Mouse (Mus musculus): Measurements from ENCODE around the gene Amph. TPM values are rescaled to one million over a fixed set of nuclear protein-coding genes. Genes with fewer than 3 reads are reported as not detected.

Amph gene
- total and polyA plus RNA-seq, 3 experiments: not detected

DNA sequence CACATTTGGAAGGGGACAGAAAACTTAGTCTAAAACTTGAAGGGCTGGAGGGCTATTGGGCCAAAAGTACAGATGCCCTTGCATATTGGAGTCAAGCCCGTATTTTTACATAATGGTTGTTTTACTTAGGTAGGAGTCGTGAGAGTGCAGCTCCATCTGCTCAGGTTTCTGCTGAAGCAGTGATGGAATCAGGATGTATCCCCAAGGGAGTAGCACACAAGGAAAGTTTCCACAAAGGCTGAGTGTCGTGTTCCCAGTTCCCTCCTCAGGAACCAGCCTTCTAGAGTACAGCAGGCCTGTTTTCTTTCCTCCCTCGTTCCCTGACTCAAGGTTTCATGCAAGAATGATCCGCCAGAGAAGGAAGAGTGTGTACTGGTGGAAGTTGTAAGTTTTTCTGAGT is 56.4 kb downstream of the Amph start:
- no peak overlapping the region for H3K4me2 ChIP-seq (ENCODE audit: insufficient read depth, low read depth, poor library complexity, severe bottlenecking)
- no peaks in the 10 kb centered on the region for H3K9me3 ChIP-seq (replicated peaks; ENCODE audit: low read length)
- H3K4me1 ChIP-seq (ENCODE audit: control insufficient read depth in 1 of 2, insufficient read depth in 2 of 2): no peaks in the 10 kb centered on the region
- H3K36me3 ChIP-seq (replicated peaks in 1 of 2; ENCODE audit: control insufficient read depth in 1 of 2, insufficient read depth in 1 of 2, low read length in 1 of 2): no peaks in the 10 kb centered on the region
- H3K27me3 ChIP-seq (replicated peaks): no peaks in the 10 kb centered on the region
- in situ Hi-C loops (cut with MboI; ENCODE audit: low pct_ligation_motif_present, low pct_unique_long_range_greater_than_20kb, low sequenced_read_pairs) (no loop called here), dilution Hi-C loops (cut with MboI; ENCODE audit: extremely low pct_ligation_motif_present, extremely low pct_unique_long_range_greater_than_20kb, low sequenced_read_pairs) (no loop called here)
- no peak overlapping the region for H3K9ac ChIP-seq (ENCODE audit: insufficient read depth, low read depth)
- H3K79me2 ChIP-seq (replicated peaks; ENCODE audit: control insufficient read depth, extremely low read depth, insufficient read depth, poor library complexity, severe bottlenecking): no peaks in the 10 kb centered on the region
- H3K27ac ChIP-seq (ENCODE audit: insufficient read depth, low read depth): no peak overlapping the region
- TF ChIP-seq NRF1 (IDR thresholded peaks at IDR 0.05; ENCODE audit: low read depth, low read length): no peak
- TF ChIP-seq RAD21 (IDR thresholded peaks at IDR 0.05; ENCODE audit: low read depth, low read length): no peak
- TF ChIP-seq MXI1 (IDR thresholded peaks at IDR 0.05; ENCODE audit: low read depth, low read length): no peak
- no peak for TF ChIP-seq IRF4 (IDR thresholded peaks at IDR 0.05; ENCODE audit: low read depth, low read length)
- no peak for TF ChIP-seq PAX5 (IDR thresholded peaks at IDR 0.05; ENCODE audit: low read length)
- no peak for TF ChIP-seq SMC3 (IDR thresholded peaks at IDR 0.05; ENCODE audit: low read depth, low read length)
- TF ChIP-seq EP300 (IDR thresholded peaks at IDR 0.05; ENCODE audit: low read length): no peak
- TF ChIP-seq TBP (conservative IDR thresholded peaks at IDR 0.05; ENCODE audit: low read depth, low read length): no peak
- no peak for TF ChIP-seq ZKSCAN1 (IDR thresholded peaks at IDR 0.05; ENCODE audit: borderline replicate concordance, low read depth, low read length)
- no peak for TF ChIP-seq ZNF384 (IDR thresholded peaks at IDR 0.05; ENCODE audit: low read depth, low read length)
- TF ChIP-seq MAZ (IDR thresholded peaks at IDR 0.05; ENCODE audit: low read depth, low read length): no peak
- TF ChIP-seq JUN (IDR thresholded peaks at IDR 0.05; ENCODE audit: insufficient read depth, low read depth, low read length): no peak
- TF ChIP-seq BHLHE40 (IDR thresholded peaks at IDR 0.05; ENCODE audit: low read depth, low read length): no peak
- no peak for TF ChIP-seq POLR2A (IDR thresholded peaks at IDR 0.05; ENCODE audit: low read depth, low read length)
- no peak for TF ChIP-seq USF1 (IDR thresholded peaks at IDR 0.05; ENCODE audit: low read depth, low read length)
- DNase-seq (ENCODE audit: extremely low read depth): no peak
- no peak overlapping the region for H3K4me3 ChIP-seq (replicated peaks in 1 of 3; ENCODE audit: low read depth in 2 of 3, low read length in 2 of 3, poor library complexity in 1 of 3)

DNA sequence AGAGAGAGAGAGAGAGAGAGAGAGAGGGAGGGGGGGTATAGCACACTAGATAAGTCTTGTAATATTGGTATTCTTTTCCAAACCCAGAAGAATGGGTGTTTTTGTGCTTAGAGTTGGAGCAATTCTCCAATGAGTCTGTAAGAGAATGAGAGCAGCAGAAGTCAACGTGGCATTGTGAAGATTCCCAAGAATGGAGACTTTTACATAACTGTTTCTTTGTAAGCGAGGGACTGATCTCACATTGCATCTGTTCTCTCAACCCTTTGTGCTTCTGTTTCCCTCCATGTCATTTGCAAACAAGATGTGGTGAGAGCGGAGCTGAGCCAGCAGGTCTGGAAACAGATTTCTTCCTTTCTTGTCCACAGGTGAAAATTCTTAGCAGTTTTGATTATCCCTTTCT is 60.4 kb downstream of the Amph start:
- H3K79me2 ChIP-seq (replicated peaks; ENCODE audit: control insufficient read depth, extremely low read depth, insufficient read depth, poor library complexity, severe bottlenecking): no peaks in the 10 kb centered on the region
- no peaks in the 10 kb centered on the region for H3K4me1 ChIP-seq (ENCODE audit: control insufficient read depth in 1 of 2, insufficient read depth in 2 of 2)
- in situ Hi-C loops (cut with MboI; ENCODE audit: low pct_ligation_motif_present, low pct_unique_long_range_greater_than_20kb, low sequenced_read_pairs) (no loop called here), dilution Hi-C loops (cut with MboI; ENCODE audit: extremely low pct_ligation_motif_present, extremely low pct_unique_long_range_greater_than_20kb, low sequenced_read_pairs) (no loop called here)
- H3K27ac ChIP-seq (ENCODE audit: insufficient read depth, low read depth): no peak overlapping the region
- no peak overlapping the region for H3K4me3 ChIP-seq (replicated peaks in 1 of 3; ENCODE audit: low read depth in 2 of 3, low read length in 2 of 3, poor library complexity in 1 of 3)
- no peak overlapping the region for H3K9ac ChIP-seq (ENCODE audit: insufficient read depth, low read depth)
- no peaks in the 10 kb centered on the region for H3K36me3 ChIP-seq (replicated peaks in 1 of 2; ENCODE audit: control insufficient read depth in 1 of 2, insufficient read depth in 1 of 2, low read length in 1 of 2)
- H3K9me3 ChIP-seq (replicated peaks; ENCODE audit: low read length): no peaks in the 10 kb centered on the region
- H3K4me2 ChIP-seq (ENCODE audit: insufficient read depth, low read depth, poor library complexity, severe bottlenecking): no peak overlapping the region
- no peaks in the 10 kb centered on the region for H3K27me3 ChIP-seq (replicated peaks)
- DNase-seq (ENCODE audit: extremely low read depth): no peak
- TF ChIP-seq JUND (conservative IDR thresholded peaks at IDR 0.05; ENCODE audit: low read depth, low read length): no peak
